Mouse (Mus musculus) ES-Bruce4 (cell line): ENCODE data around the gene Slc7a8.
A peak's percentile ranks its signal among the peaks of the same experiment; 100 is the strongest.

Source experiments
- CTCF ChIP-seq: IDR thresholded peaks from one replicate; pipeline ENCODE4 v1.8.1; 2011; ENCODE audit warnings: low read depth, low read length
- POLR2A ChIP-seq: IDR thresholded peaks from one replicate; pipeline ENCODE4 v1.8.1; 2011; ENCODE audit warnings: low read length; ENCODE audit not compliant: insufficient read depth

- TF ChIP-seq POLR2A = no peak
- peak; percentile 90 for TF ChIP-seq CTCF
Measured at GRCm38 (mm10) chr14:54785898-54786297, 4.2 kb upstream of the Slc7a8 start.
